ENCODE assay signal across 8 mouse cellular contexts in the genomic region with DNA sequence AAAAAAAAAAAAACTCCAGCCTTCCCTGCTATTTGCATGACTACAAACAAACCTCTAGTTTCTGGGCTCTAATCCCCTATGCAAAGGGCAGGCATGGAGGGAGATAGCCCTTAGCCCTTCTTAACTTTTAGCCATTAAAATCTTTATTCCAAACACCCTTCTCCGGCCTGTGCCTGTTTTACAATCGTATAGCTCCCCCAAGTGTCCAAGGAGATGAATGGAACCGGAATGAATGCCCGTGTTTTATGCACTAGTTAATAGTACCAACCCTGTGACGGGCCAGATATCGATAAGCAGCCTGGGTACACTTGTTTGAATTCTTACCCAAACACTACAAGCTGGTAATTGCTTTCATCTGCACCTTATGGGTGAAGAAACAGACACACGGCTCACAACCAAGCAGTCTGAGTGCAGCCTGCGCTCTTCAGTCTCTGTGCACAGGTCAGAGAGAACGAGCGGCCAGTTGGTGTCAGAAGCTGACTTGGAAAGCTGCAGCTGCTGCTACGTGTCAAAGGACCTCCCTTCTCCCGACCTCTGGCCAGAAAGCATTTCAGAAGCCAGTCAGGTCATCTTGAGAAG.
A peak's percentile ranks its signal among the peaks of the same experiment; 100 is the strongest.
DNase-seq lines count a peak whose midpoint lies in the region; ATAC-seq and TF ChIP-seq lines count a peak whose summit lies in the region.

No protein-coding gene starts in this region.

- WGBS in cerebellum, adult 2 months: 34% methylated on average over 12 of the region's 12 CpGs
- WGBS in forebrain, embryonic 11.5 days: 37% methylated on average over 12 of the region's 12 CpGs
- 35% methylated on average over 12 of the region's 12 CpGs for WGBS in hindbrain, embryonic 16.5 days
- WGBS in midbrain, embryonic 16.5 days: 29% methylated on average over 12 of the region's 12 CpGs

- H3K27ac ChIP-seq in cerebellum, adult 2 months (ENCODE audit: insufficient read depth, low read length): no peak overlapping the region
- no peak overlapping the region for H3K27ac ChIP-seq in forebrain, embryonic 11.5 days (ENCODE audit: low read depth, low read length)
- H3K27ac ChIP-seq in hindbrain, embryonic 16.5 days (ENCODE audit: low read depth, low read length): no peak overlapping the region
- H3K27ac ChIP-seq in midbrain, embryonic 16.5 days (ENCODE audit: low read length): no peak overlapping the region

- H3K27me3 ChIP-seq in cerebellum, adult 2 months (ENCODE audit: control insufficient read depth, insufficient read depth, low read length): no peaks in the 10 kb centered on the region
- H3K27me3 ChIP-seq in Patski: no peaks in the 10 kb centered on the region
- no peaks in the 10 kb centered on the region for H3K27me3 ChIP-seq in forebrain, embryonic 11.5 days (ENCODE audit: control insufficient read depth, insufficient read depth, low read length)
- no peaks in the 10 kb centered on the region for H3K27me3 ChIP-seq in hindbrain, embryonic 16.5 days (replicated peaks; ENCODE audit: control insufficient read depth, insufficient read depth, low read length)
- H3K27me3 ChIP-seq in midbrain, embryonic 16.5 days (ENCODE audit: control insufficient read depth, insufficient read depth, low read depth, low read length): no peaks in the 10 kb centered on the region

- POLR2A ChIA-PET in Patski (lab: Charles Lee): no interaction called here

- no peaks in the 10 kb centered on the region for H3K9me3 ChIP-seq in forebrain, embryonic 11.5 days (ENCODE audit: control insufficient read depth, low read length)
- no peaks in the 10 kb centered on the region for H3K9me3 ChIP-seq in hindbrain, embryonic 16.5 days (ENCODE audit: control insufficient read depth, low read length)
- H3K9me3 ChIP-seq in midbrain, embryonic 16.5 days (replicated peaks; ENCODE audit: control insufficient read depth, low read length, poor library complexity, severe bottlenecking): no peaks in the 10 kb centered on the region

- DNase-seq in cerebellum, adult 2 months: peak; percentile 29 to 33
- no peak for DNase-seq in cerebellum, adult 11-12 months
- DNase-seq in Patski (ENCODE audit: low read depth, low spot score): no peak
- no peak for DNase-seq in forebrain, embryonic 11.5 days (ENCODE audit: low spot score)
- DNase-seq in left cerebral cortex, postnatal 4 days: peak; percentile 11

- no peaks in the 10 kb centered on the region for H3K36me3 ChIP-seq in forebrain, embryonic 11.5 days (ENCODE audit: control insufficient read depth, insufficient read depth, low read length)
- no peaks in the 10 kb centered on the region for H3K36me3 ChIP-seq in hindbrain, embryonic 16.5 days (ENCODE audit: control insufficient read depth, insufficient read depth, low read length)
- no peaks in the 10 kb centered on the region for H3K36me3 ChIP-seq in midbrain, embryonic 16.5 days (ENCODE audit: control insufficient read depth, insufficient read depth, low read length)

- TF ChIP-seq CTCF in cerebellum, adult 2 months (IDR thresholded peaks at IDR 0.05; ENCODE audit: borderline replicate concordance, insufficient read depth, low read depth, low read length): peak; percentile 56; the same call in 1 of the 2 replicates
- peak; percentile 77 for TF ChIP-seq CTCF in Patski (IDR thresholded peaks at IDR 0.05)

- intact Hi-C loops in left cerebral cortex, postnatal 4 days (cut with DNase I): loop anchor here (5.0 kb wide), 2 partner anchors 412 to 482 kb away; partner anchors contain the start of gene Myocd

- H3K4me3 ChIP-seq in cerebellum, adult 2 months (replicated peaks; ENCODE audit: insufficient read depth, low read depth, low read length): no peak overlapping the region
- no peak overlapping the region for H3K4me3 ChIP-seq in forebrain, embryonic 11.5 days (ENCODE audit: low read depth, low read length)
- no peak overlapping the region for H3K4me3 ChIP-seq in hindbrain, embryonic 16.5 days (ENCODE audit: low read length)
- H3K4me3 ChIP-seq in midbrain, embryonic 16.5 days (ENCODE audit: low read depth, low read length): no peak overlapping the region

- no peaks in the 10 kb centered on the region for H3K4me1 ChIP-seq in cerebellum, adult 2 months (ENCODE audit: control insufficient read depth, insufficient read depth, low read length)
- no peaks in the 10 kb centered on the region for H3K4me1 ChIP-seq in forebrain, embryonic 11.5 days (replicated peaks; ENCODE audit: control insufficient read depth, insufficient read depth, low read length)
- H3K4me1 ChIP-seq in hindbrain, embryonic 16.5 days (ENCODE audit: control insufficient read depth, insufficient read depth, low read depth, low read length): no peaks in the 10 kb centered on the region
- H3K4me1 ChIP-seq in midbrain, embryonic 16.5 days (ENCODE audit: control insufficient read depth, insufficient read depth, low read length): no peaks in the 10 kb centered on the region

- H3K4me2 ChIP-seq in forebrain, embryonic 11.5 days (ENCODE audit: low read depth, low read length, severe bottlenecking): no peak overlapping the region
- H3K4me2 ChIP-seq in hindbrain, embryonic 16.5 days (ENCODE audit: low read length): no peak overlapping the region; the same call in 1 of the 2 replicates
- H3K4me2 ChIP-seq in midbrain, embryonic 16.5 days (ENCODE audit: low read length): no peak overlapping the region

- peak; percentile 61 for ATAC-seq in Patski
- ATAC-seq in forebrain, embryonic 11.5 days (replicated peaks; ENCODE audit: low FRiP score): 0 out of 2 replicates have a peak, but pooled peaks have one; percentile 53
- peak; percentile 78 for ATAC-seq in hindbrain, embryonic 16.5 days
- ATAC-seq in midbrain, embryonic 16.5 days: peak; percentile 76; the same call in 1 of the 2 replicates
- ATAC-seq in CD4-positive, CD25-positive, alpha-beta regulatory T cell, adult 4 months: no peak

- TF ChIP-seq POLR2A in cerebellum, adult 2 months (IDR thresholded peaks at IDR 0.05; ENCODE audit: borderline replicate concordance, insufficient read depth, low read length): no peak

- CTCF ChIA-PET in Patski (lab: Charles Lee): interaction anchor here (1.3 to 2.2 kb wide), 5 partner anchors 8 to 411 kb away, joined by 3 to 9 read pairs (median 4); no protein-coding TSS in a partner anchor

- H3K9ac ChIP-seq in forebrain, embryonic 11.5 days (ENCODE audit: low read length): no peak overlapping the region
- H3K9ac ChIP-seq in hindbrain, embryonic 16.5 days (ENCODE audit: low read depth, low read length): no peak overlapping the region
- H3K9ac ChIP-seq in midbrain, embryonic 16.5 days (ENCODE audit: low read depth, low read length): no peak overlapping the region

- in situ Hi-C loops in Patski (cut with MboI; ENCODE audit: low pct_unique_long_range_greater_than_20kb): loop anchor here (25.0 kb wide), 1 partner anchor 692 kb away; the partner anchor contains the start of gene Elac2

Comparison
In these comparisons a context has a peak if more than half of its experiments do, and no peak if none do; other contexts are left out.
1. DNase-seq: peak in cerebellum, adult 2 months (2 of 2) and left cerebral cortex, postnatal 4 days (single experiment); none in cerebellum, adult 11-12 months (single experiment), Patski (single experiment) and forebrain, embryonic 11.5 days (single experiment).